Mouse (Mus musculus): Measurements from ENCODE around the gene Cryl1. TPM values are rescaled to one million over a fixed set of nuclear protein-coding genes. Genes with fewer than 3 reads are reported as not detected.
A peak's percentile ranks its signal among the peaks of the same experiment; 100 is the strongest.

Cryl1 gene
- polyA plus RNA-seq, 1 experiment from 2014 or later, result 5.2 TPM

GRCm38 (mm10) chr14:57366724-57367123 lies 31.6 kb downstream of the Cryl1 start:
- no peaks in the 10 kb centered on the region for H3K36me3 ChIP-seq (ENCODE audit: poor library complexity, severe bottlenecking)
- no peaks in the 10 kb centered on the region for H3K4me1 ChIP-seq
- no peak overlapping the region for H3K4me3 ChIP-seq
- no peaks in the 10 kb centered on the region for H3K9me3 ChIP-seq (replicated peaks)
- H3K27me3 ChIP-seq, result 0 out of 2 replicates have a peak, but pooled peaks cover 2% of the 10 kb centered on the region
- H3K9ac ChIP-seq, result no peak overlapping the region
- H3K27ac ChIP-seq, result no peak overlapping the region
- WGBS, result 77% methylated on average over 5 of the region's 5 CpGs
- H3K4me2 ChIP-seq, result no peak overlapping the region
- no peak for ATAC-seq

- no peak for ATAC-seq
- Histone ChIP-seq H3K36me3 (ENCODE audit: poor library complexity, severe bottlenecking) (no peaks in the 10 kb centered on the region), H3K27ac (no peak overlapping the region), H3K27me3 (0 out of 2 replicates have a peak, but pooled peaks cover 4% of the 10 kb centered on the region), H3K4me1 (no peaks in the 10 kb centered on the region), H3K4me3 (no peak overlapping the region), H3K9ac (no peak overlapping the region), H3K9me3 (replicated peaks) (no peaks in the 10 kb centered on the region), H3K4me2 (no peak overlapping the region)
- 87% methylated on average over 9 of the region's 9 CpGs for WGBS
Measured at GRCm38 (mm10) chr14:57365341-57365740, 33.0 kb downstream of the Cryl1 start.

DNA sequence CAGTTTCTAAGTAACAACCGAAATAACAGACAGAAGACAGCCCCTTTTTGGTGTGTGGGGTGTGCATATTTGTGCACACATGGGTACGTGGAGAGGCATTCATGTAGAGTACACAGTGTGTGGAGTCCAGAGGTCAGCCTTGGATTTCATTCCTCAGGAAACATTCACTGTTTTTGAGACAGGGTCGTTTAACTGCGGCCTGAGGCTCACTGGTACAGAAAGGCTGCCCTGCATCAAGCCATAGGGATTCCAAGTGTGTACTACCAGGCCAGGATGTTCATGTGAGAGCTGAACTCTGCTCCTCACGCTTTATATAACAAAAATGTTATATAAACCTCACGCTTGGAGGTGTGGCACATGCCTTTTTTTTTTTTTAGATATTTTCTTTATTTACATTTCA lies 34.5 kb downstream of the Cryl1 start:
- no peaks in the 10 kb centered on the region for H3K9me3 ChIP-seq (replicated peaks)
- no peak overlapping the region for H3K9ac ChIP-seq
- 90% methylated on average over 6 of the region's 6 CpGs for WGBS
- H3K4me3 ChIP-seq, result no peak overlapping the region
- H3K4me2 ChIP-seq, result no peak overlapping the region
- no peaks in the 10 kb centered on the region for H3K4me1 ChIP-seq
- no peak for ATAC-seq
- H3K27me3 ChIP-seq, result 0 out of 2 replicates have a peak, but pooled peaks cover 4% of the 10 kb centered on the region
- H3K27ac ChIP-seq, result no peak overlapping the region
- H3K36me3 ChIP-seq (ENCODE audit: poor library complexity, severe bottlenecking), result no peaks in the 10 kb centered on the region

- 0 out of 2 replicates have a peak, but pooled peaks cover 4% of the 10 kb centered on the region for H3K27me3 ChIP-seq
- WGBS, result 12% methylated on average over 25 of the region's 31 CpGs
- ATAC-seq, result peak; percentile 69
- no peaks in the 10 kb centered on the region for H3K4me1 ChIP-seq
- H3K9ac ChIP-seq, result no peak overlapping the region
- peak overlapping the region; percentile 35 for H3K4me2 ChIP-seq
- no peak overlapping the region for H3K27ac ChIP-seq
- H3K36me3 ChIP-seq (ENCODE audit: poor library complexity, severe bottlenecking), result no peaks in the 10 kb centered on the region
- H3K9me3 ChIP-seq (replicated peaks), result no peaks in the 10 kb centered on the region
- no peak overlapping the region for H3K4me3 ChIP-seq
Measured at GRCm38 (mm10) chr14:57362726-57363660, 35.3 kb downstream of the Cryl1 start.

- no peak overlapping the region for H3K4me2 ChIP-seq
- H3K27ac ChIP-seq, result no peak overlapping the region
- ATAC-seq, result no peak
- H3K4me1 ChIP-seq, result no peaks in the 10 kb centered on the region
- H3K9ac ChIP-seq, result no peak overlapping the region
- H3K36me3 ChIP-seq (ENCODE audit: poor library complexity, severe bottlenecking), result no peaks in the 10 kb centered on the region
- no peak overlapping the region for H3K4me3 ChIP-seq
- WGBS, result 74% methylated on average over 5 of the region's 5 CpGs
- H3K9me3 ChIP-seq (replicated peaks), result no peaks in the 10 kb centered on the region
- H3K27me3 ChIP-seq, result 0 out of 2 replicates have a peak, but pooled peaks cover 7% of the 10 kb centered on the region
Measured at GRCm38 (mm10) chr14:57357030-57357429, 41.3 kb downstream of the Cryl1 start.

DNA sequence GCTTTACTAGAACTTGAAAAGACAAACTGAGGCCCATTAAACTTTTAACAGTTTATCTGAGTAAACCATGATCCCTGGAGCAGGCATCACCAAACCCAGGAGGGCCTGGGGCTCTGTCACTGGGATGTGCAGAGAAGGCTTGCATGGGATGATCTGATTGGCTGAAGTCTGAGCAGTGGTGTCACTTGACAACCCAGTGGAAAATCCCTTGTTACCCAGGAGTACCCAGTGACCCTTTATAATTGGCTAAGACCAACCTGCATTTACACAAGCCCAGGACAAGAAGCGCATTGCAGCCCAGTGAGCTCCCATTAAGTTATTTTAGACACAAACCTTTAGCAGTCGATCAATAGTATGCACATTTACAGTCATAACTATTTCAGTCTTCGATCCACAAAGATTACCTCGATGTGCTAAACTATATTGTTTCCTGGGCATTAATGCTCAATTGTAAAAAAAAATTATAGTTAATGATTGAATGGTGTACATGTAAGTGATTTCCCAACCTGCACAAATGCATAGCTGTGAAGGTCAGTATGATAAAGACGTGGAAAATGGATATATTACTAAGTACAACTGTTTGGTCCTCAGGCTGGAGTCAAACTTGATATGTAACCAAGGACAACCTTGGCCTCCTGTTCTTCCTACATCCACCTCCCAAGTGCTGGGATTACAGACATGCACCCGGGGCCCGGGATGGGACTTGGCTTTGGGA lies 46.7 kb downstream of the Cryl1 start:
- Histone ChIP-seq H3K36me3 (ENCODE audit: poor library complexity, severe bottlenecking) (no peaks in the 10 kb centered on the region), H3K9ac (no peak overlapping the region), H3K9me3 (replicated peaks) (no peaks in the 10 kb centered on the region), H3K4me2 (no peak overlapping the region), H3K4me1 (no peaks in the 10 kb centered on the region), H3K4me3 (no peak overlapping the region), H3K27ac (no peak overlapping the region), H3K27me3 (0 out of 2 replicates have a peak, but pooled peaks cover 3% of the 10 kb centered on the region)
- no peak for ATAC-seq
- 72% methylated on average over 7 of the region's 7 CpGs for WGBS

DNA sequence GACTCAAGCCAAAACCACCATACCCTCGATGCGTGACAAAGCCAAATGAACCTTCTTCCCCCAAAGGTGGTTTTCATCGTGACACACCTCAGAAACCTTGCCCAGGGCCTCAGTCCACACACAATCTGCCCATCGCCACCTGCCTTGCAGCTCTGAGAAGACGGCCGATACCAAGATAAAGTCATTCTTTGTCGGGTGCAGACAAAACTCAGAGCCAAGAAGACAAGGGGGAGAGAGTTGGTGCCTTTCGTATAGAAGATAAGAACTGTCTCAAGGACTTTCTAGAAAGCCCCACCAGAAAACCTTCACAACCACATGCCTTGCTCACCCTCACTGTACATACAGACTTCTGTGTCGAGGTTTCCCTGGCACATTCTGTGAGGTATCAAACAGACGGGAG lies 48.4 kb downstream of the Cryl1 start:
- no peak for ATAC-seq
- H3K27ac ChIP-seq, result no peak overlapping the region
- no peak overlapping the region for H3K4me3 ChIP-seq
- H3K36me3 ChIP-seq (ENCODE audit: poor library complexity, severe bottlenecking), result no peaks in the 10 kb centered on the region
- H3K4me2 ChIP-seq, result no peak overlapping the region
- H3K9ac ChIP-seq, result no peak overlapping the region
- 90% methylated on average over 10 of the region's 10 CpGs for WGBS
- H3K4me1 ChIP-seq, result no peaks in the 10 kb centered on the region
- H3K9me3 ChIP-seq (replicated peaks), result no peaks in the 10 kb centered on the region
- H3K27me3 ChIP-seq, result 0 out of 2 replicates have a peak, but pooled peaks cover 3% of the 10 kb centered on the region

DNA sequence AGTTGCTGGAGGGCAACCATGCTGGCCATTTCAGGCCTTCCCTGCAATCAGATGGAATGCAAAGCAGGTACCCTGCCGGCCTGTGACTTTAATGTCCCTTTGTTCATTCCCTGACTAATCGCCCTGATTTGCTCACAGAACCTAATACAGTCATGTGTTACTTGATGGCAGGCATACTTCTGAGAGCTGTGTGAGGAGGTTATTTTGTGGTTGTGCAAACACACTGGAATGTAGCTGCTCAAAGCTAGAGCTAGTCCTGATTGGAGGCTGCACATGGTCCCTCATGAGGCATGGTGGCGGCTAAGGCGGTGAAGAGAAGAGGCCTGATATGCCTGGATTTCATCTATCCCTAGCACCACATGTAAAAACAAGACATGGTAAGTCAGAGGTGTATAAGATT lies 50.2 kb downstream of the Cryl1 start:
- Histone ChIP-seq H3K4me3 (no peak overlapping the region), H3K4me2 (no peak overlapping the region), H3K27me3 (0 out of 2 replicates have a peak, but pooled peaks cover 3% of the 10 kb centered on the region), H3K36me3 (ENCODE audit: poor library complexity, severe bottlenecking) (no peaks in the 10 kb centered on the region), H3K4me1 (0 out of 2 replicates have a peak, but pooled peaks cover under 1% of the 10 kb centered on the region), H3K27ac (no peak overlapping the region), H3K9me3 (replicated peaks) (no peaks in the 10 kb centered on the region), H3K9ac (no peak overlapping the region)
- WGBS, result 68% methylated on average over 4 of the region's 4 CpGs
- no peak for ATAC-seq

DNA sequence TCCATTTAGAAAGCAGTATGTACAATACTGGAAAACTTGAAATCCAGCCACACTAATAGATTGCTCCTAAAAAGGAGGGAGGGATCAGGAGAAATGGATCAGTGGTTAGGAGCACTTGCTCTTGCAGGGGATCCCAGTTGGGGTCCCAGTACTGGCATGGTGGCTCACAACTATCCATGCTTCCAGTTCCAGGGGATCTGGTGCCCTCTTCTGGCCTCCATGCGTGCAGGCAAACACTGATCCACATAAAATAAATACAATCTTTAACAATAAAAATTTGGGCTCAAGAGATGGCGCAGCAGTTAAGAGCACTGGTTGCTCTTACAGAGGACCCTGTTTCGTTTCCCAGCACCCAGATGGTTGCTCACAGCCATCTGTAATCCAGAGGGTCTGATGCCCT lies 52.2 kb downstream of the Cryl1 start:
- no peak overlapping the region for H3K4me3 ChIP-seq
- no peaks in the 10 kb centered on the region for H3K9me3 ChIP-seq (replicated peaks)
- 90% methylated on average over 3 of the region's 3 CpGs for WGBS
- no peak overlapping the region for H3K9ac ChIP-seq
- no peak overlapping the region for H3K27ac ChIP-seq
- no peak for ATAC-seq
- 0 out of 2 replicates have a peak, but pooled peaks cover 3% of the 10 kb centered on the region for H3K4me1 ChIP-seq
- no peaks in the 10 kb centered on the region for H3K36me3 ChIP-seq (ENCODE audit: poor library complexity, severe bottlenecking)
- H3K4me2 ChIP-seq, result no peak overlapping the region
- H3K27me3 ChIP-seq, result no peaks in the 10 kb centered on the region

- no peaks in the 10 kb centered on the region for H3K9me3 ChIP-seq (replicated peaks)
- no peak overlapping the region for H3K27ac ChIP-seq
- 0 out of 2 replicates have a peak, but pooled peaks cover 3% of the 10 kb centered on the region for H3K4me1 ChIP-seq
- H3K36me3 ChIP-seq (ENCODE audit: poor library complexity, severe bottlenecking), result no peaks in the 10 kb centered on the region
- no peak overlapping the region for H3K9ac ChIP-seq
- ATAC-seq, result no peak
- no peak overlapping the region for H3K4me3 ChIP-seq
- H3K27me3 ChIP-seq, result no peaks in the 10 kb centered on the region
- 90% methylated on average over 25 of the region's 25 CpGs for WGBS
- H3K4me2 ChIP-seq, result no peak overlapping the region
Measured at GRCm38 (mm10) chr14:57344781-57345492, 53.4 kb downstream of the Cryl1 start.

- Histone ChIP-seq H3K9me3 (replicated peaks) (no peaks in the 10 kb centered on the region), H3K27me3 (no peaks in the 10 kb centered on the region)
Measured at GRCm38 (mm10) chr14:57343057-57343750, 55.1 kb downstream of the Cryl1 start.

More at GRCm38 (mm10) chr14:57343057-57343750, 55.1 kb downstream of the Cryl1 start:
- Histone ChIP-seq H3K27ac (no peak overlapping the region), H3K4me3 (no peak overlapping the region), H3K4me2 (no peak overlapping the region), H3K36me3 (ENCODE audit: poor library complexity, severe bottlenecking) (no peaks in the 10 kb centered on the region), H3K9ac (no peak overlapping the region), H3K4me1 (0 out of 2 replicates have a peak, but pooled peaks cover 3% of the 10 kb centered on the region)
- ATAC-seq, result no peak
- 41% methylated on average over 15 of the region's 15 CpGs for WGBS

Data from forebrain, embryonic 13.5 days (tissue).